Mouse (Mus musculus): Measurements from ENCODE around the gene Hdac8. TPM values are rescaled to one million over a fixed set of nuclear protein-coding genes. Genes with fewer than 3 reads are reported as not detected.

Hdac8 gene
- polyA plus RNA-seq, 1 experiment from 2014 or later, result 11.7 TPM

DNA sequence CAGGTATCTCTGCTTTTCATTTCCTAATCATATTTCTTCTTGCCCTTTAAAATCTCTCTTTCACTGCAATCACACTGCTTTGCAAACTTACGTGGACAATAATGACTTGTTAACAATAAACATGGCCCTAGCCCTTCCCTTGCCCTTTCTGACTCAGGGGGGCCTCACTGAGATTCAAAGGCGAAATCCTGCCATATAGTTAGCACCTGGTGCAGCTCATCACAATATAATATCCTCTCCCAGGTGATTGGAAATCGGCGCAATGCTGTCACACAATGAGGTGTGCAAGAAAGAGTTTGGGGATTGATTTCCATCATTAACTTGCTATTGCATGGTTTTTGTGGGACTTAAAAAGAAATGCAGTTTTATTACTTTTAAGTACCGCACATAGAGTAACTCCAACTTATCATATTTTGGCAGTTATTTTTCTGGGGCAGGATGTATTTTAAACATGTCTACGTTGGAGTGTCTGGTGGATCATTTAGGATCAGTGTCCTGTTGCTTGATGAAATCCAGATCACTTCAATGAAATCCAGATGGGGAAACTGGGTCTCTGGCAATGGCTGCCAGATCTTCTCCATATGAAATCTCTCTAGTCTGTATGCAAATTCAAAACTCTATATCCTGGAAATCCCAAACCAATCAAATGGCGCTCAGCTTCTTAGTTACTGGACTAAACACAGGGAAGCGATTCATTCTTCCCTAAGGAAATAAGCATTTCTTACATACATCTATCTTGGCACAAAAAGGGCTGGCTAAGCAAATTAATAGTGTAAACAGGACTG, 86.6 kb downstream of the Hdac8 start:
- H3K9me3 ChIP-seq (replicated peaks), result no peaks in the 10 kb centered on the region
- no peaks in the 10 kb centered on the region for H3K4me1 ChIP-seq
- H3K27ac ChIP-seq (replicated peaks), result no peak overlapping the region
- H3K9ac ChIP-seq, result no peak overlapping the region
- no peak overlapping the region for H3K4me2 ChIP-seq (replicated peaks)
- ATAC-seq (ENCODE audit: insufficient number of reproducible peaks, low FRiP score, low TSS enrichment, low read depth), result no peak
- H3K4me3 ChIP-seq (replicated peaks), result no peak overlapping the region
- H3K27me3 ChIP-seq, result 0 out of 2 replicates have a peak, but pooled peaks cover 3% of the 10 kb centered on the region
- 56% methylated on average over 8 of the region's 8 CpGs for WGBS
- H3K36me3 ChIP-seq, result no peaks in the 10 kb centered on the region

DNA sequence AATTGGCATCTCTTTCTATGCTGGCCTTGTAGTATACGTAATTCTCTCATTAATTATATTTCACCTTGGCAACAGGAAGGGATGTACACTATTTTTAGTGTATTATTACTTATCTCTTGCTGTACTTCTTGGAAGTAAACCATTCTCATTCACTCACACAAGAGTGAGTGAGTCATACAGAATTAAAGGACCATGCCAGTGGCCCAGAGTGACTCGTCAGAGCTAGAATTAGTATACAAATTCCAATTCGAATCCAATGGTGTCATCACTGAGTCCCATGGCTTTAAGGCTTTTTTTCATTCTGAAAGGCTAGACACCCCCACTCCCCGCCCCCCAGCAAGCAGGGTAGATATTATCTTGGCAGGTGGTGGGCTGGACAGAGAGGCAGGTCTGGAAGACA, 88.2 kb downstream of the Hdac8 start:
- WGBS, result 68% methylated on average over 4 of the region's 4 CpGs
- Histone ChIP-seq H3K9ac (no peak overlapping the region), H3K27ac (replicated peaks) (no peak overlapping the region), H3K9me3 (replicated peaks) (no peaks in the 10 kb centered on the region), H3K4me3 (replicated peaks) (no peak overlapping the region), H3K36me3 (no peaks in the 10 kb centered on the region), H3K4me1 (no peaks in the 10 kb centered on the region), H3K27me3 (0 out of 2 replicates have a peak, but pooled peaks cover 3% of the 10 kb centered on the region), H3K4me2 (replicated peaks) (no peak overlapping the region)
- no peak for ATAC-seq (ENCODE audit: insufficient number of reproducible peaks, low FRiP score, low TSS enrichment, low read depth)

DNA sequence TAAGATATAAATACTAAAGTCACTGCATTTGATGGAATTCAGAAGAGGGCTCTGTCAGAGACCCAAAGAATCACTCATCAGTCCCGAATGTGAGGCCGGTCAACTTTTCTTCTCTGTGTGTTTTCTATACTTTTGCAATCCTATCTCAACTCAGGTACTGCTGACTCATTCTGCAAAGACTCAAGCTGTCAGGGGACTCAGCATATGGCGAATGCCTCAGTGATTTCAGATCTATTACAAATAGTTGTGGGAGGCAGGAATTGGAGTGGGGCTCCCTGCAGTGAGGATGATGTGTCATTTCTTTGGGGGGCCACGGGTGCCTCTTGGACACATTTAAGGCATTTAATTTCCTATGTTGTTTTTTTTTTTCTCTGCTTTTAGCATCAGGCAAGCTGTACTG, 88.8 kb downstream of the Hdac8 start:
- no peaks in the 10 kb centered on the region for H3K4me1 ChIP-seq
- H3K4me2 ChIP-seq (replicated peaks), result no peak overlapping the region
- H3K36me3 ChIP-seq, result no peaks in the 10 kb centered on the region
- WGBS, result 60% methylated on average over 4 of the region's 4 CpGs
- H3K27ac ChIP-seq (replicated peaks), result no peak overlapping the region
- 0 out of 2 replicates have a peak, but pooled peaks cover 3% of the 10 kb centered on the region for H3K27me3 ChIP-seq
- no peak overlapping the region for H3K4me3 ChIP-seq (replicated peaks)
- H3K9me3 ChIP-seq (replicated peaks), result no peaks in the 10 kb centered on the region
- ATAC-seq (ENCODE audit: insufficient number of reproducible peaks, low FRiP score, low TSS enrichment, low read depth), result no peak
- no peak overlapping the region for H3K9ac ChIP-seq

DNA sequence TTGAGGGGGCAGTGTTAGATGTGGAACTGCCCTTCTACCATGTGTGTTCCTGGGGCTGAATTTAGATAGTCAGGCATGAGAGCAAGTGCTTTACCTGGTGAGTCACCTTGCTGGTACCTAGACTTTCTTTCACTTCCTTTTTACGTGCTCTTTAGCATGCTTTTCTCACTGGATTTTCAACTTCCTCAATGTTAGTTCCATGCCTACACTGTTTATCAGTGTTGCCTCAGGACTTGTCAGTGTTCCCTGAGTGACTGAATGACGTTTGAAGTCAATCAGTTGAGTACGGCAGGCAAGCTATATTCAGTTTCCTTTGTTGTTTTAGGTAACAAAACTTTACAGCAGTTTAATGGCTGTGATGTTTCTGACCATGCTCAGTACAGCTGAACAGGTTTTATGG, 120.4 kb downstream of the Hdac8 start:
- WGBS, result 79% methylated on average over 3 of the region's 3 CpGs
- Histone ChIP-seq H3K9me3 (replicated peaks) (no peaks in the 10 kb centered on the region), H3K4me1 (no peaks in the 10 kb centered on the region), H3K4me3 (replicated peaks) (no peak overlapping the region), H3K27me3 (no peaks in the 10 kb centered on the region), H3K36me3 (no peaks in the 10 kb centered on the region), H3K9ac (no peak overlapping the region), H3K27ac (replicated peaks) (no peak overlapping the region), H3K4me2 (replicated peaks) (no peak overlapping the region)
- ATAC-seq (ENCODE audit: insufficient number of reproducible peaks, low FRiP score, low TSS enrichment, low read depth), result no peak

DNA sequence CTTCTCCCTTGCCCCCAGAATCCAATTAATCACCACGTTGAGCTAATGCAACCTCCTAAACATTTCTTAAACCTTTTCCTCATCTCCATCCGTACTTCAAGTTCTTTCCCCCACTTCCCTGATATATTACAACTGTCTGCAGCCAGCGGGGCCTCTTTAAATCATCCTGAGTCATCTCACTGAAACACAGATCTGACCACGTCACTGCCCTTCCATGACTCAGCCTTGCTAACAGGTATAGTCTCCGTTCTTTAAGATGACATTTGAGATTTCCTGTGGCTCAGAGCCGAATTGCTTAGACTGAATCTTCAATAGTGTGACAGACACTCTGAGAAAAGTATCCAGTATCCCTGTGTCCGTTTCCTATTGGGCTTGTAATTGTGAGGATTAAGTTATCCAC, 122.0 kb downstream of the Hdac8 start:
- H3K36me3 ChIP-seq, result no peaks in the 10 kb centered on the region

DNA sequence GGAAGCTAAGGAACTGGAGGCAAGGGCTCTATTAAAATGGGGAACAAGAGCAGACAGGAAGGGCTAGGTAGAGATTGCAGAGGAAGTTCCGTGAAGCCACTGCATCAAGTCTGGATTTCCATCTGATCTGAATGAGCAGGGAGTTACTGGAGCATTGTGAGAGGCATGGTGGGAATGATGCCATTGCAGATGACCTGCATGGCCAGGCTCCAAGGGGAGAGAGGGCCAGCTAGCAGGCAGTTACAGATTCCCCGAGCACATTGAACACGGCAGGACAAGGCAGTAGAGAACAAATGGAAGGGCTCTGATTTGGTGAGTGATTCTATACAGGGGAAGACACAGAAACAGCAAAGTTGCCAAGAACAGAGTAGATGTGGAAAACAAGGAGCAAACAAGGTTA, 138.6 kb downstream of the Hdac8 start:
- Histone ChIP-seq H3K9me3 (replicated peaks) (no peaks in the 10 kb centered on the region), H3K36me3 (no peaks in the 10 kb centered on the region), H3K4me2 (replicated peaks) (no peak overlapping the region), H3K27ac (replicated peaks) (no peak overlapping the region), H3K27me3 (peaks cover 4% of the 10 kb centered on the region; the same call in 1 of the 2 replicates), H3K4me1 (no peaks in the 10 kb centered on the region), H3K4me3 (replicated peaks) (no peak overlapping the region), H3K9ac (no peak overlapping the region)
- no peak for ATAC-seq (ENCODE audit: insufficient number of reproducible peaks, low FRiP score, low TSS enrichment, low read depth)
- 79% methylated on average over 3 of the region's 3 CpGs for WGBS

More for the DNA sequence above, 122.0 kb downstream of the Hdac8 start:
- Histone ChIP-seq H3K4me3 (replicated peaks) (no peak overlapping the region), H3K4me1 (no peaks in the 10 kb centered on the region), H3K27ac (replicated peaks) (no peak overlapping the region), H3K27me3 (no peaks in the 10 kb centered on the region), H3K9me3 (replicated peaks) (no peaks in the 10 kb centered on the region), H3K9ac (no peak overlapping the region), H3K4me2 (replicated peaks) (no peak overlapping the region)
- no peak for ATAC-seq (ENCODE audit: insufficient number of reproducible peaks, low FRiP score, low TSS enrichment, low read depth)
- 54% methylated on average over 7 of the region's 7 CpGs for WGBS

DNA sequence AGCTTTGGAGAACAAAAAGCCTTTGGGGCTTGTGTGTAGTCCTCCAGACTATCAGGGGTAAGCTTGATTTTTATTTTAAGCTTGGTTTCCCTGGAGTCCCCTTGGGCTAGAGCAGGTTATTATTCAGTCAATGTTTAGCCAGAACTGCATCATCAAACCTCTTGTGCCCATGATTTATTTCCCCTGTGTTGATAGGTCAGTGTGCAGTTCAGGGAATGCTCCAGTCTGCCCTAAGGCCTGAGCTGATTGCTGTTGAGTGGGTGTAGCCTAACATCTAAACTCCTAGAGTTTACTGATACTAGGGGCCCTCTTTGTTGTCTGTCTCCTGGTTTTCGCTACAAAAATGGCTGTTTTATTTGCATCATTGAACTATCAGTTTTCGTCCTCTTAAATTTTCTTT, 142.9 kb downstream of the Hdac8 start:
- H3K4me3 ChIP-seq (replicated peaks), result no peak overlapping the region
- H3K4me1 ChIP-seq, result no peaks in the 10 kb centered on the region
- H3K27me3 ChIP-seq, result no peaks in the 10 kb centered on the region
- no peak for ATAC-seq (ENCODE audit: insufficient number of reproducible peaks, low FRiP score, low TSS enrichment, low read depth)
- no peaks in the 10 kb centered on the region for H3K9me3 ChIP-seq (replicated peaks)
- no peaks in the 10 kb centered on the region for H3K36me3 ChIP-seq
- H3K9ac ChIP-seq, result no peak overlapping the region
- WGBS, result 92% methylated on average over 2 of the region's 2 CpGs
- H3K27ac ChIP-seq (replicated peaks), result no peak overlapping the region
- no peak overlapping the region for H3K4me2 ChIP-seq (replicated peaks)

DNA sequence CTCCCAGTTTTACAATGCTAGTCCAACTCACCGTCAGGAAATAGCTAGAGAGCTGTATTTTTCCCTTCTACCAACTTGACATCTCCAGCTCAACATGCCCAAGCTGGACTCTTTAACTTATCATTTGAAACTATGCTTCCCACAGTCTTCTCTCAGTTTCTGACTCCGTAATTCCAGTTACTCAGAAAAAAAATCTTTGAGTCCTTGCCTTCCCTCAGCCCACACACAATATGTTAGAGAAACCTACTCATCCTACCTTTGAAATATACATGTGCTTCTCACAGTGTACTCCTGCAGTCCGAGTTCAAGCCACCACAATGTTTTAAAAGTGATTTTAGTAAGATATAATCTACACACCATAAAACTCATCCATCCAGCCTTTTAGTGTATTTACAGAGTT, 151.7 kb downstream of the Hdac8 start:
- Histone ChIP-seq H3K36me3 (no peaks in the 10 kb centered on the region), H3K9ac (no peak overlapping the region), H3K4me1 (no peaks in the 10 kb centered on the region), H3K9me3 (replicated peaks) (no peaks in the 10 kb centered on the region), H3K4me3 (replicated peaks) (no peak overlapping the region), H3K4me2 (replicated peaks) (no peak overlapping the region), H3K27me3 (peaks cover 4% of the 10 kb centered on the region), H3K27ac (replicated peaks) (no peak overlapping the region)
- ATAC-seq (ENCODE audit: insufficient number of reproducible peaks, low FRiP score, low TSS enrichment, low read depth), result no peak
- WGBS, result 81% methylated on average over 3 of the region's 3 CpGs

DNA sequence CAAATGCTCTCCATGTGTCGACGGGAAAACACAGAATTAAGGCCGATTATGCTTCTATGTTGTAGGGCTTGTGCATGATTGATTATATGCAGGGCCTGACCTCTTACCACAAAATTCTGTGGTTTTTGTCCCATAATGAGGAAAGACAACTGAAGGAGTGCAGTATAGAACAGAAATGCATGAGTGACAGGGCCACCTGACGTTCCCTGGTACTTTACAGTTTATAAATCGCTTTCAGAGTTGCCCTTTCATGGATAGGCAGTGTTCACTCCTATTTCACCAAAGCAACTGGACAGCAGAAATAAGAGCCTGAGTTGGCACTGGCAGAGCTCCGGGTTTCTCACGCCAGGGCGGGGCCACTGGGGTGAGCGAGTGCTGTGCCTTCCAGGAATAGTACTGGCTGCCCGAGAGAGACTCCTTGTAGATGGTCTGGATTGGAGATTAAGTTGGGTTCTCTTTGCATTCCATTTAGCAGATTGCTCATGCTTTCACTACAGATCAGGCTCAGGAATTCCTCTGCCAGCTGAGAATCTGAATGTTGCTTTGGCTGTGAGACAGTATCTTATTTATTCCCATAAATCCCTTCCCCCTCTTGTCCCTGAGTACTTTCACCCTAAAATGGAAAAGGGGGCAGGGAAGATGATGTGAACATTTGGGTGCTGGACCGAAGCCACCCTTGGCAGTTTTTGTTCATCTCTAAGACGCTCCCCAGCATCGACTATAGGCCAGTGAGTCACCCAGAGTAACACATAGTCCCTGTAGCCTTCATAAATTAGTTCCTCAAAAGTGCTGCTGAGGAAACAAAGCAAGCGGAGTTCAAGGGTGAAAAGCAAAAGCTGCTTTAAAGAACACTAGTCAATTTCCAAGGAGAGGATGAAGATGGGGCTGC, 155.1 kb downstream of the Hdac8 start:
- ATAC-seq (ENCODE audit: insufficient number of reproducible peaks, low FRiP score, low TSS enrichment, low read depth), result peak; percentile 69; the same call in 1 of the 2 replicates
- Histone ChIP-seq H3K4me2 (replicated peaks) (no peak overlapping the region), H3K9ac (no peak overlapping the region), H3K9me3 (replicated peaks) (no peaks in the 10 kb centered on the region), H3K36me3 (no peaks in the 10 kb centered on the region), H3K4me1 (no peaks in the 10 kb centered on the region), H3K27me3 (peaks cover 4% of the 10 kb centered on the region), H3K4me3 (replicated peaks) (no peak overlapping the region), H3K27ac (replicated peaks) (no peak overlapping the region)
- 58% methylated on average over 14 of the region's 14 CpGs for WGBS

DNA sequence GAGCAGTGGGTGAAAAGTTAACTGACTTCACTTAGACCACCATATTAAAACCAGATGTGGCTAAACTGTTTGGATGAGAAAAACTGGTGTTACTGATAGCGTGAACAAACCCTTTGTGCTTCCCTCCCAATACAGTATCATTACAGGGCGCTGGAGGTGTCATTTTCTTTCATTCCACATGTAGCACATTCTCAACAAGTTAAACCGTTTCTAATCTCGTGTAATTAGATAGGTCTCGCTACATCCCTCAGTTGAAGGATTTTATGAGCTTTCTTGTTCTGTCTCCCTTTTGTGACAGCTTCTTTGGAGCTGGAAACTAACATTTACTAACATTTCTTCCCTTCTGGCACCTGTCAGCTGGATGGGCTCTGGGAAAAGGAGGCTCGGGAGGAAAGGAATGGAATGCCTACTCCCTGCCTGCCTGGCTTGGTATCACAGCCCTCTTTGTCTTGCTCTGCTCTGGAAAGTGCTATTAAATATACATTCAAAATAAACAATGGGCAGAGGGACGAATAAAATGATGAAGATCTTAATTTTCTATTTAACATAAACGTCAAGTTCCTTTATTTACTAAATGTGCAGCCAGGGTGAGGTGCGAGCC, 156.2 kb downstream of the Hdac8 start:
- Histone ChIP-seq H3K4me2 (replicated peaks) (no peak overlapping the region), H3K36me3 (no peaks in the 10 kb centered on the region), H3K27ac (replicated peaks) (no peak overlapping the region), H3K4me1 (no peaks in the 10 kb centered on the region), H3K9ac (no peak overlapping the region), H3K9me3 (replicated peaks) (no peaks in the 10 kb centered on the region), H3K4me3 (replicated peaks) (no peak overlapping the region), H3K27me3 (peaks cover 4% of the 10 kb centered on the region)
- no peak for ATAC-seq (ENCODE audit: insufficient number of reproducible peaks, low FRiP score, low TSS enrichment, low read depth)
- WGBS, result 29% methylated on average over 9 of the region's 9 CpGs

DNA sequence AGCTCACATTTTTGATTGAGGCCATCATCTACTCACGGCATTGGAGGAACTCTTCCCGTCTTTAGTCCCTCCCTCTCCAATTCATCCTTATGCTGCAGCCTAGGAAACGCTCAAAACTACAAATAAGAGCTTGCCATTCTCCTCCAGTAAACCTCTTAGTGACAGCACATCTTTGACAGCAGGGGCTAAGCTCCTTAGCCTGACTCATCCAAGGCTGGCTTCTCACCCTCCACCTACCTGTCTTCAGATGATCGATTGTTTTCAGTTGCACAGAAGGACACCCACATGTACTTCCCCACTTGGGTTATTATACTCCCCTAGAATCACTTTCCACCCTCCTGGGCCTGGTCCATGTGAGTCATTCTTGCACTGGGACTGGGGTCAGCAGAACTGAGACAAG, 163.5 kb downstream of the Hdac8 start:
- H3K4me3 ChIP-seq (replicated peaks), result no peak overlapping the region
- 70% methylated on average over 4 of the region's 4 CpGs for WGBS
- H3K36me3 ChIP-seq, result no peaks in the 10 kb centered on the region
- no peaks in the 10 kb centered on the region for H3K9me3 ChIP-seq (replicated peaks)
- H3K4me1 ChIP-seq, result no peaks in the 10 kb centered on the region
- H3K27me3 ChIP-seq, result peaks cover 7% of the 10 kb centered on the region
- H3K27ac ChIP-seq (replicated peaks), result no peak overlapping the region
- ATAC-seq (ENCODE audit: insufficient number of reproducible peaks, low FRiP score, low TSS enrichment, low read depth), result no peak
- H3K4me2 ChIP-seq (replicated peaks), result no peak overlapping the region
- H3K9ac ChIP-seq, result no peak overlapping the region

All from embryonic facial prominence, embryonic 15.5 days (tissue).